Mouse (Mus musculus): ENCODE measurements at regions not wholly inside any gene's neighbourhood (a gene's known extent, or its start where the extent isn't known, plus 50 kb on each side); places are given as distances from the start of the nearest gene placed in this dataset.
A peak's percentile ranks its signal among the peaks of the same experiment; 100 is the strongest.

- intact Hi-C loops (cut with DNase I), result no loop called here
- DNase-seq, result no peak
These were observed 88.5 kb upstream of the Zfp648 start for GRCm38 (mm10) chr1:154112500-154112899.

DNA sequence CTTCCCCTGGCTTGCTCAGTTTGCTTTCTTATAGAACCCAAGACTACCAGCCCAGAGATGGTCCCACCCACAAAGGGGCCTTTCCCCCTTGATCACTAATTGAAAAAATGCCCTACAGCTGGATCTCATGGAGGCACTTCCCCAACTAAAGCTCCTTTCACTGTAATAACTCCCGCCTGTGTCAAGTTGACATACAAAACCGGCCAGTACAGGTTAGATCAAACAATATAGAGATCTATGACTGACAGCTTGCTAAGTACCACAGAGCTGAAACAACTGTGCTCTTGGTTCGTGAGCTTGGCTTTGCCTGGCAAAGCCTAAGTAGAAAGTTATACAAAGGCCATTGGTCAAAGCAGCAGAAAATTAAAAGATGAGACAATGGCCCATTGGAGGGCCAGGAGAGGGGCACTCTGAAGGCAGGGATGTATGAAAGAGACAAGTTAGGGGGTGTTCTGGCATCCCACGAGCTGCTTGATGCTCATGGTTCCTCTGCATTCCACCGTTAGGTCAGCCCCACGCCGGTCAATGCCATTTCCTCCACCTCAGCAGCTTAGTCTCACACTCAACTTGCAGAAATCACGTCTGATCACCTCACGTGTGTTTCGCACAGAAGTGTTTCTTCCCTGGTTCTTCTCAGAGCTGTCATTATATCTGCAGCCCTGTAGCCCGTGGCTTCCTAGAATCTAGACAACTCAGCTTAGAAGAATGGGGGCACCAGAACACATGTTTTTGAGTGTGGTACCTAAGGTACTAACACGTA, 87.5 kb upstream of the Zfp648 start:
- DNase-seq, result no peak
- intact Hi-C loops (cut with DNase I), result no loop called here

GRCm38 (mm10) chr1:154116188-154116710, 84.7 kb upstream of the Zfp648 start:
- no peak for DNase-seq
- intact Hi-C loops (cut with DNase I), result no loop called here

DNA sequence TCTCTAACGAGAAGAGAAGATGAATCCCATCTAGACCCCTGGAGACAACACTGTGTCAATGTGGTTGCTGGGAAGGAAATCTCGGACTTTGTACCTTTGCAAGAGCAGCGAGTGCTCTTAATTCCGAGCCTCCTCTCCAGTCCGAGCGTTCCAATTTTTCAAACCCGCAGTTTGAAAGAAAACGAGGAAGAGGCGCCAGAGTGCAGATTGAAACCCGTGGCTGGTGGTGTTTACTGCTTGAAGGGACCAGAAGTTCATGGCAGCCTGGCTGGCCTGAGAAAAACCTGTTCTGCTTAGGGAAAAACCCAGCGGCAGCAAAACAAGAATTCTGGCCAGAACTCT, 83.7 kb upstream of the Zfp648 start:
- DNase-seq, result peak in 1 of 2 experiments; percentile 40

GRCm38 (mm10) chr1:154117688-154118373, 83.2 kb upstream of the Zfp648 start:
- intact Hi-C loops (cut with DNase I), result loop anchor here (1.0 to 2.0 kb wide), 4 partner anchors 41 to 223 kb away; no protein-coding TSS in a partner anchor
- peak; percentile 66 to 77 for DNase-seq

More for the DNA sequence above, 83.7 kb upstream of the Zfp648 start:
- intact Hi-C loops (cut with DNase I), result no loop called here

- intact Hi-C loops (cut with DNase I), result loop anchor here (1.0 to 2.0 kb wide), 4 partner anchors 42 to 223 kb away; no protein-coding TSS in a partner anchor
- peak; percentile 76 to 86 for DNase-seq
These were observed 82.5 kb upstream of the Zfp648 start for GRCm38 (mm10) chr1:154118374-154119004.

- no peak for DNase-seq
- intact Hi-C loops (cut with DNase I), result loop anchor here (2.0 kb wide), 3 partner anchors 43 to 85 kb away; no protein-coding TSS in a partner anchor
These were observed 81.4 kb upstream of the Zfp648 start for GRCm38 (mm10) chr1:154119611-154120010.

- peak; percentile 81 to 83 for DNase-seq
- intact Hi-C loops (cut with DNase I), result no loop called here
These were observed 80.3 kb upstream of the Zfp648 start for GRCm38 (mm10) chr1:154120693-154121092.

- DNase-seq, result no peak
- intact Hi-C loops (cut with DNase I), result no loop called here
These were observed 76.0 kb upstream of the Zfp648 start for GRCm38 (mm10) chr1:154124981-154125380.

DNA sequence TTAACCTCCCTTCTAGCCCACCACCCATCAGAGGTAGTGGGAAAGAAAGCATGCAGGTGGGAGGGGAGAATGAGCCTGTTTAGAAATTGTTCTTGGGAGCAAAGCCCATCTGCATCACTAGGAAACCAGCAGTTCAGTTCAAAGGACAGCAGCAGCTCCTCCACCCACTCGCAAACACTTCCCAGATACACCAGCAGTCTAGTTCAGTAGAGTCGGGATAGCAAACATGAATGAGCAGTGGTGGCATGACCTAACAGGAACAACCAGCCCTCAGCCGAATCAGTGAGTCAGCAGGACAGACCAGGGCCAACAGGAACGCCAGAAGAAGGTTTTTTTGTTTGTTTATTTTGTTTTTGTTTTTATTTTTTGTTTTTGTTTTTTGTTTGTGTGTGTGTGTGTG, 74.5 kb upstream of the Zfp648 start:
- no peak for DNase-seq
- intact Hi-C loops (cut with DNase I), result no loop called here

DNA sequence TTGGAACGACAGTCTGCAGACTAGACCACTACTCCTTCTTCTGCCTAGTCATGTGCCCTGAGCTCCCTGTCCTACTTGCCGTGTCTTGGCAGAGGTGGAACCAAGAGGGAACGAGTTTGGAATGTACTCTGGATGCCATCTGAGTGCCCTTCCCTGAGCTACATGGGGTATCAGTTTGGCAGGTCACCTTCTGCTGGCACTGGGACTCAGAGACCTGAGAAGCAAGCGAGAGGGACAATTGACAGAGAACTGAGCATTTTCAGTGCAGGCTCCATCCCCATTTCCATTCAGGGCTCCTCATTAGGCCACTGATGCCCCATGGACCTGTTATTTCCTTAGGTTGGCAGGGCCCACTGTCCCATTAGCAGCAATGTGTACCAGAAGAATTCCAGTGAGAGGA, 61.5 kb upstream of the Zfp648 start:
- DNase-seq, result peak in 1 of 2 experiments; percentile 19
- intact Hi-C loops (cut with DNase I), result loop anchor here (1.0 kb wide), 1 partner anchor 8 kb away; no protein-coding TSS in a partner anchor

DNA sequence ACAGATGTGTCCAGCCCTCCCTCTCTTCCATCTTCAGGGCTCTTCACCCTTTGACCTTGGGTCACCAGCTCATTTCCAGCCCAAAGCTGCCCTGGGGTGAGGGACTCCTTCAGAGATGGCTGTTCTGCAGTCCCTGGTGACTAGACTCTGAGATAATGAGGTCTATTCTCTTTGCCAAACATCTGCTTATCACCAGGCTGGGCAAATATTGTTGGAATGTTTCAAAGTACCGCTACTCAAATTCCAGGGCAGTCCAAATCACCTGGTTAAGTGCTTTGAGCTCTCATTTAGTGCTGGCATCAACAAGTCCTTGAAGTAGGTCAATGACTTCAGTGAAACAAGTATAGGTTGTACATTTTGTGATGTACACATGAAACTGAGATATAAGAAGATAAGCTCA, 57.3 kb upstream of the Zfp648 start:
- intact Hi-C loops (cut with DNase I), result no loop called here
- no peak for DNase-seq

DNA sequence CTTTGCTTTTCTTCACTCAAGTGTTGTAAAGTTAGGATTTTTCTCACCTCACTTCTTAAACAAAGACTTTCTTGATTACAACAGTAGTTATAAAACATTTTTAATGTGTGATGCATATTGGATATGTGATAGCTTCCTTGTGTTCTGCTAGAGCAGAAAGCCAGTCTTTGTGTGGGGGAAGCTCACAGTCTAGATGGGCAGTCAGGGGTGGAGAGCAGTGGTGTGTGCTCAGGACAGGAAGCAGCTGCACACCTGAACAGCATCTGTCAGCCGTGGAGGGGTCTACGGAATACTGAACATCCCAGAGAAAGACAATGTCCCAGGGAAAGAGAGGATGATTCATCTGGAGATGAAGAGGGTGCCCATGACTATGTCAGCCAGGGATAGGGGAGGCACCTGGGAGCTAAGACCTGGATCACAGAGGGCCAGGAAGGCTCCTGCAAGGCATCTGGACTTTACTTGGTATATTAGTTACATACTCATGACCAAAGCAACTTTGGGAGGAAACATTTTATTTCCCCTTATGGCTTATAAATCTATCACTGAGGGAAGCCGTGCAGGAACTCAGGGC, 53.9 kb upstream of the Zfp648 start:
- intact Hi-C loops (cut with DNase I), result no loop called here
- DNase-seq, result no peak

DNA sequence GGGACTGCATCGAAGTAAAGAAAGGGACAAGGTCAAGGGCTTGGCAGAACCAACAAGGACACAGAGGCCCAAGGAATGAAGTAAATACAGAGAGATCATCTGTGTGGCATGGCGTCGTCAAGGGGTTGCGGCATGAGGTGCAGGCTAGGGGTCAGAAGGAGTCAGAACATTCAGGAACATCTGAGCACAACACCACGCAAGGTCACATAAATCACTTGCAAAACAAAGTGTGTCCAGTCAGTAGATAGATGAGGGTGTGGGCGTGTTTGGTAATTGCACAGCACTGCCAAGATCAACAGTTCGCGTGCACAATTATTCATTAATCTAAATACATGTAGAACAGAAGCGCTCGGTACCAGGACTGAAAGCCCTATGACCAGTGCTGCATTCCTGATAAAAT, 52.0 kb upstream of the Zfp648 start:
- peak; percentile 20 to 28 for DNase-seq
- intact Hi-C loops (cut with DNase I), result no loop called here

DNA sequence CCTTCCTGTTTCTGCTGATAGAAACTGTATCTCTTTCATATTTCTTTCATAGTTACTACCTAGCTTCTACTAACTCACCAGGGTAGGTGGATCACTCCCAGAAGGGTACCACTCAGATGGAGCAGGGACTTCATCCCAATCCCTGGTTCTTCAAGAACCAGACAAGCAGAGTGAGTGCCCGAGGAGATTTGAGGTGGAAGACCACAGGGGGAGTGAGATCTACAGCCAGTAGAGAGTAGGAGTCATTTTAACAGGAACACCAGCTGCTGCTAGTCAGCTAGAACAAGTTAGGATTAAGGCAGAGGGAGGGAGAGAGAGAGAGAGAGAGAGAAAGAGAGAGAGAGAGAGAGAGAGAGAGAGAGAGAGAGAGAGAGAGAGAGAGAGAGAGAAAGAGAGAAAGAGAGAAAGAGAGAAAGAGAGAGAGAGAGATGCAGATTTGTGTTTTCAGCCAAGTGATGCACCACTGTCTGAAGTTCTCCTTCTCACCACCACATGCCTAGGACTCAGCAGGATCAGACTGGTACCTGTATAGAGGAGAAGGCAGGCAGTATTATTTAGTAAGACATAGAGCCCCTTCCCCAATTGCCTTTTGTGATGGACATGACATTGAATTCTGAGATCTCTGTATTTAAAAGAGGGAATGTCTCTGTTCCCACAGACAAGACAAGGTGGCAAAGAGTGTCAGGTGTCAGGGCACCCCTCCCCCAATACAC, 51.4 kb upstream of the Zfp648 start:
- no peak for DNase-seq
- intact Hi-C loops (cut with DNase I), result no loop called here

GRCm38 (mm10) chr1:154150167-154150851, 50.7 kb upstream of the Zfp648 start:
- peak; percentile 73 to 83 for DNase-seq
- intact Hi-C loops (cut with DNase I), result no loop called here
